Mouse (Mus musculus): ENCODE measurements around the gene Nab1.

- TF ChIP-seq CTCF (IDR thresholded peaks at IDR 0.05; ENCODE audit: low read depth, low read length) (no peak), POLR2A (IDR thresholded peaks at IDR 0.05; ENCODE audit: extremely low read depth, insufficient read depth, low read length) (no peak)
Observed at GRCm38 (mm10) chr1:52465830-52466229, 34.6 kb downstream of the Nab1 start.
